Mouse (Mus musculus) lung, postnatal 0 days (tissue): ENCODE results near the gene Trir.

Experiments used
- CTCF ChIP-seq: IDR thresholded peaks from 2 replicates; pipeline ENCODE4 v1.5.1; 2016; ENCODE audit warnings: antibody characterized with exemption, mild to moderate bottlenecking
- EP300 ChIP-seq: IDR thresholded peaks from 2 replicates; pipeline ENCODE4 v1.6.1; 2016; ENCODE audit warnings: antibody characterized with exemption, mild to moderate bottlenecking, control low read depth

GRCm38 (mm10) chr8:85021514-85022055 is 5.0 kb upstream of the Trir start:
- no peak for TF ChIP-seq EP300
- TF ChIP-seq CTCF = peak; percentile 21; the same call in 1 of the 2 replicates
